In genomic region chr9:73089222-73089920, GRCm38 (mm10) we compare ENCODE assay signal across 10 mouse cellular contexts. TPM values are rescaled to one million over a fixed set of nuclear protein-coding genes. Genes with fewer than 3 reads are reported as not detected.
A peak's percentile ranks its signal among the peaks of the same experiment; 100 is the strongest.
DNase-seq lines count a peak whose midpoint lies in the region; ATAC-seq lines count a peak whose summit lies in the region.
"Had no signal": no experiment of that assay in that cellular context is flagged by ENCODE, and none has a peak within 500 bp of the region (broad histone marks: within the 10 kb centered on the region; RNA-seq: fewer than 3 reads in every experiment).

No protein-coding gene starts in this region.

- H3K36me3 ChIP-seq in liver, embryonic 13.5 days, result no peaks in the 10 kb centered on the region
- no peaks in the 10 kb centered on the region for H3K36me3 ChIP-seq in hindbrain, embryonic 12.5 days
- H3K36me3 ChIP-seq: limb, embryonic 15.5 days had no signal

- no peaks in the 10 kb centered on the region for H3K27me3 ChIP-seq in liver, embryonic 13.5 days
- H3K27me3 ChIP-seq in hindbrain, embryonic 12.5 days, result peaks cover 4% of the 10 kb centered on the region; the same call in 1 of the 2 replicates
- H3K27me3 ChIP-seq: limb, embryonic 15.5 days had no signal

- peak overlapping the region; percentile 43 for H3K27ac ChIP-seq in liver, embryonic 13.5 days
- H3K27ac ChIP-seq in hindbrain, embryonic 12.5 days, result no peak overlapping the region
- H3K27ac ChIP-seq: limb, embryonic 15.5 days had no signal

- H3K9me3 ChIP-seq in liver, embryonic 13.5 days (replicated peaks), result no peaks in the 10 kb centered on the region
- H3K9me3 ChIP-seq in hindbrain, embryonic 12.5 days (replicated peaks), result no peaks in the 10 kb centered on the region
- H3K9me3 ChIP-seq: limb, embryonic 15.5 days had no signal

- H3K9ac ChIP-seq in liver, embryonic 13.5 days, result no peak overlapping the region
- H3K9ac ChIP-seq in hindbrain, embryonic 12.5 days, result no peak overlapping the region
- H3K9ac ChIP-seq: limb, embryonic 15.5 days had no signal

- peak; percentile 28; the same call in 1 of the 2 replicates for ATAC-seq in liver, embryonic 13.5 days (ENCODE audit: low read depth)
- 0 out of 2 replicates have a peak, but pooled peaks have one; percentile 17 for ATAC-seq in megakaryocyte-erythroid progenitor cell, adult 5-6 weeks (replicated peaks; ENCODE audit: low FRiP score, low TSS enrichment, poor library complexity, severe bottlenecking)
- no peak for ATAC-seq in hindbrain, embryonic 12.5 days (ENCODE audit: low FRiP score)

- H3K4me2 ChIP-seq in liver, embryonic 13.5 days, result no peak overlapping the region
- no peak overlapping the region for H3K4me2 ChIP-seq in hindbrain, embryonic 12.5 days (replicated peaks)
- H3K4me2 ChIP-seq: limb, embryonic 15.5 days had no signal

- WGBS in liver, embryonic 13.5 days (ENCODE audit: insufficient replicate concordance), result 40% methylated on average over 16 of the region's 16 CpGs
- 78% methylated on average over 16 of the region's 16 CpGs for WGBS in hindbrain, embryonic 12.5 days

- H3K4me3 ChIP-seq in liver, embryonic 13.5 days (replicated peaks), result no peak overlapping the region
- no peak overlapping the region for H3K4me3 ChIP-seq in hindbrain, embryonic 12.5 days
- H3K4me3 ChIP-seq: limb, embryonic 15.5 days had no signal

- peak; percentile 14 to 18 for DNase-seq in spleen, adult 18-20 months
- no peak for DNase-seq in spleen, adult 12 weeks (ENCODE audit: low spot score)
- DNase-seq in liver, embryonic 13.5 days, result no peak
- DNase-seq in thymus, postnatal 36 days, result peak; percentile 48 to 68
- no peak for DNase-seq in Muller cell, postnatal 12 days (ENCODE audit: inconsistent ontology term)
- no peak for DNase-seq in kidney, adult 18-20 months

- no peaks in the 10 kb centered on the region for H3K4me1 ChIP-seq in liver, embryonic 13.5 days (replicated peaks)
- no peaks in the 10 kb centered on the region for H3K4me1 ChIP-seq in hindbrain, embryonic 12.5 days
- H3K4me1 ChIP-seq: limb, embryonic 15.5 days had no signal

RNA-seq across cellular contexts. Expression of gene Khdc3, which starts 12.3 kb away (rescaled TPM):
- 0.09 TPM in 1 of 2 replicates, not detected in the other for polyA plus RNA-seq in liver, embryonic 13.5 days (2015; fragmentation: Nextera tagmentation; extraction: Ambion mirVana)
- not detected in 2 replicates for total RNA-seq in megakaryocyte-erythroid progenitor cell, adult 5-6 weeks (2014; fragmentation: Nextera tagmentation)
- not detected in 2 replicates for total RNA-seq in megakaryocyte-erythroid progenitor cell, adult 5-6 weeks (2017)
- polyA plus RNA-seq in hindbrain, embryonic 12.5 days (2016; fragmentation: Nextera tagmentation; extraction: Ambion mirVana), result 0.17 TPM in 1 of 2 replicates, not detected in the other
- total RNA-seq: heart, postnatal 10 days had no signal

RNA-seq across cellular contexts. Expression of gene Gm20509, which starts 12.9 kb away (rescaled TPM):
- polyA plus RNA-seq in liver, embryonic 13.5 days (2015; fragmentation: Nextera tagmentation; extraction: Ambion mirVana), result not detected in 2 replicates
- total RNA-seq in megakaryocyte-erythroid progenitor cell, adult 5-6 weeks (2014; fragmentation: Nextera tagmentation), result not detected in 2 replicates
- total RNA-seq in megakaryocyte-erythroid progenitor cell, adult 5-6 weeks (2017), result not detected in 2 replicates
- polyA plus RNA-seq in hindbrain, embryonic 12.5 days (2016; fragmentation: Nextera tagmentation; extraction: Ambion mirVana), result 0.27 TPM in 1 of 2 replicates, not detected in the other
- total RNA-seq: heart, postnatal 10 days had no signal
- polyA plus RNA-seq: limb, embryonic 15.5 days had no signal

RNA-seq across cellular contexts. Expression of gene Rsl24d1, which starts 23.9 kb away (rescaled TPM):
- polyA plus RNA-seq in liver, embryonic 13.5 days (2015; fragmentation: Nextera tagmentation; extraction: Ambion mirVana), result 78.9 and 89.4 TPM in 2 replicates
- 103 and 110 TPM in 2 replicates for total RNA-seq in megakaryocyte-erythroid progenitor cell, adult 5-6 weeks (2014; fragmentation: Nextera tagmentation)
- total RNA-seq in megakaryocyte-erythroid progenitor cell, adult 5-6 weeks (2017), result 193 and 210 TPM in 2 replicates
- 115 and 124 TPM in 2 replicates for polyA plus RNA-seq in hindbrain, embryonic 12.5 days (2016; fragmentation: Nextera tagmentation; extraction: Ambion mirVana)

RNA-seq across cellular contexts. Expression of gene Rab27a, which starts 44.7 kb away (rescaled TPM):
- 4.5 and 4.9 TPM in 2 replicates for polyA plus RNA-seq in liver, embryonic 13.5 days (2015; fragmentation: Nextera tagmentation; extraction: Ambion mirVana)
- 7.6 and 11.3 TPM in 2 replicates for total RNA-seq in megakaryocyte-erythroid progenitor cell, adult 5-6 weeks (2014; fragmentation: Nextera tagmentation)
- 9.8 and 17.4 TPM in 2 replicates for total RNA-seq in megakaryocyte-erythroid progenitor cell, adult 5-6 weeks (2017)
- polyA plus RNA-seq in hindbrain, embryonic 12.5 days (2016; fragmentation: Nextera tagmentation; extraction: Ambion mirVana), result 2.9 and 4.3 TPM in 2 replicates

RNA-seq across cellular contexts. Expression of gene Pigb, which starts 49.2 kb away (rescaled TPM):
- polyA plus RNA-seq in liver, embryonic 13.5 days (2015; fragmentation: Nextera tagmentation; extraction: Ambion mirVana), result 4.5 and 6.2 TPM in 2 replicates
- total RNA-seq in megakaryocyte-erythroid progenitor cell, adult 5-6 weeks (2014; fragmentation: Nextera tagmentation), result 22.7 and 28.2 TPM in 2 replicates
- 5.2 and 8.2 TPM in 2 replicates for total RNA-seq in megakaryocyte-erythroid progenitor cell, adult 5-6 weeks (2017)
- 14.0 and 15.1 TPM in 2 replicates for polyA plus RNA-seq in hindbrain, embryonic 12.5 days (2016; fragmentation: Nextera tagmentation; extraction: Ambion mirVana)

Comparison
In these comparisons a context has a peak if more than half of its experiments do, and no peak if none do; other contexts are left out.
1. DNase-seq: peak in spleen, adult 18-20 months (2 of 2) and thymus, postnatal 36 days (2 of 2); none in spleen, adult 12 weeks (single experiment), liver, embryonic 13.5 days (single experiment), Muller cell, postnatal 12 days (single experiment) and kidney, adult 18-20 months (single experiment).